Mouse (Mus musculus): ENCODE measurements around the gene Alyref. TPM values are rescaled to one million over a fixed set of nuclear protein-coding genes. Genes with fewer than 3 reads are reported as not detected.

Gene Alyref
- total and polyA plus RNA-seq, 3 experiments = 122 to 505 (median 280) TPM

DNA sequence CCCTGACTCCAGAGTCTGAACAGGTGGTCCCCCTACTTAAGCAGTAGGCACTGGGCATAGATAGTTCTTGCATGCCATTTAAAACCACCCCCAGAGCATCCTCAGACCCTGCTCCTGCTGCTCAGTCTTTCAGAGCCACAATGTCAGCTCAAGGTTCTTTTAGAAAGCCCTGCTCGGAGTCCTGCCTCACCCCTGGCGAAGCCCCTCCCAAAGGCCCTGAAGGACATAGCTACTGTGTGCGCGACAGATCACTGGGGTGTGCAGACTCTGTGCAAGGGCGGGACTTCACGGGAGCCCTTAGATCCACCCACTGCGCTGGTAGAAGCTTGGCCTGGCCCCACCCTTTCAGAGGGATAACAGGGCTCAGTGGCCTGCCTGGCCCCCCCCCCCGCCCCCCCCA is 11.1 kb upstream of the Alyref start:
- ATAC-seq (ENCODE audit: extremely low read depth, insufficient number of reproducible peaks, low FRiP score, poor library complexity, severe bottlenecking) (peak; percentile 52; the same call in 1 of the 2 replicates), DNase-seq (ENCODE audit: low spot score) (no peak)
- Histone ChIP-seq H3K9me3 (replicated peaks) (no peaks in the 10 kb centered on the region), H3K36me3 (replicated peaks) (peaks cover 99% of the 10 kb centered on the region), H3K4me1 (ENCODE audit: insufficient read depth, low read depth, low read length) (peaks cover 52% of the 10 kb centered on the region), H3K4me3 (ENCODE audit: low read depth, low read length) (no peak overlapping the region), H3K27me3 (ENCODE audit: insufficient read depth, low read length) (peaks cover 2% of the 10 kb centered on the region; the same call in 1 of the 2 replicates)
- TF ChIP-seq POLR2AphosphoS5 (IDR thresholded peaks at IDR 0.05; ENCODE audit: insufficient replicate concordance, low read depth, low read length) (no peak), GATA1 (IDR thresholded peaks at IDR 0.05; ENCODE audit: borderline replicate concordance, low read length) (no peak), GATA2 (IDR thresholded peaks at IDR 0.05; ENCODE audit: borderline replicate concordance, low read depth, low read length) (no peak), CTCF (IDR thresholded peaks at IDR 0.05; ENCODE audit: low read depth, low read length) (no peak), TAL1 (conservative IDR thresholded peaks at IDR 0.05; ENCODE audit: low read depth, low read length) (no peak)

DNA sequence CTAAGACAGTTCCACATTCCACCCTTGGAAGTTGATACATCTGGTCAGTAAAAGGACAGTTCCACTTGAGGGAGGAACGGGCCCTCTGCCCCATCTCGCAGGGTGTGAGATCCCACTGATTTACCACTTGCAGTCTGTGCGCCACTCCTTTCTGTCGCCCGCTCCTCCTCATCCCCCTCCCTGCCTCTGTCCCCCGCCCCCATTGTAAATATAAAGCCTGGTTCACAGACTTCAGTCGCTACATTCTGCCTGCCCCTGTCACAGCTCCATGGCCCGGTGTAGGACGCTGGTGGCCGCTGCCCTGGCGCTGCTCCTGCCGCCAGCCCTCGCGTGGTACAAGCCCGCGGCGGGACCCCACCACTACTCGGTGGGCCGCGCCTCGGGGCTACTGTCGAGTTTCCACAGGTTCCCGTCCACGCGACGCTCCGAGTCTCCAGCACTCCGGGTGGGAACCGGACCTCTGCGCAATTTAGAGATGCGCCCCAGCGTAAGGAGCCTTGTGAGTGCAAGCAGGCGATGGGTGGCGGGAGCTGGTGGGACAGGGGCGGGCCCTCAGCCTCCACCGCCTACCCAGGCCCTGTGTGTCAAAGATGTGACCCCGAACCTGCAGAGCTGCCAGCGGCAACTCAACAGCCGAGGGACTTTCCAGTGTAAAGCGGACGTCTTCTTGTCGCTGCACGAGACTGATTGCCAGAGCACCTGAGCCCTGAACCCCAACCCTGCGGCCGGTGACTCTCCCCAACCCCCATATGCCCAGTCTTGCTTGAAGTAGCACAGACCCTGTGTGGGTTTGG is 10.3 kb upstream of the Alyref start, which contains the start of gene Npb:
TSS of gene Npb (plus strand) at position 237 of the 794 bp plus-strand sequence.
- H3K27me3 ChIP-seq (ENCODE audit: insufficient read depth, low read length) = peaks cover 2% of the 10 kb centered on the region; the same call in 1 of the 2 replicates
- peaks cover 99% of the 10 kb centered on the region for H3K36me3 ChIP-seq (replicated peaks)
- no peak within 1 kb of the TSS for H3K4me3 ChIP-seq (ENCODE audit: low read depth, low read length)
- H3K9me3 ChIP-seq (replicated peaks) = no peaks in the 10 kb centered on the region
- DNase-seq (ENCODE audit: low spot score) (no peak), ATAC-seq (ENCODE audit: extremely low read depth, insufficient number of reproducible peaks, low FRiP score, poor library complexity, severe bottlenecking) (no peak)
- TF ChIP-seq GATA2 (IDR thresholded peaks at IDR 0.05; ENCODE audit: borderline replicate concordance, low read depth, low read length) = no peak
- no peak for TF ChIP-seq CTCF (IDR thresholded peaks at IDR 0.05; ENCODE audit: low read depth, low read length)
- TF ChIP-seq GATA1 (IDR thresholded peaks at IDR 0.05; ENCODE audit: borderline replicate concordance, low read length) = no peak
- no peak for TF ChIP-seq TAL1 (conservative IDR thresholded peaks at IDR 0.05; ENCODE audit: low read depth, low read length)
- TF ChIP-seq POLR2AphosphoS5 (IDR thresholded peaks at IDR 0.05; ENCODE audit: insufficient replicate concordance, low read depth, low read length) = no peak
- peaks cover 51% of the 10 kb centered on the region for H3K4me1 ChIP-seq (ENCODE audit: insufficient read depth, low read depth, low read length)

DNA sequence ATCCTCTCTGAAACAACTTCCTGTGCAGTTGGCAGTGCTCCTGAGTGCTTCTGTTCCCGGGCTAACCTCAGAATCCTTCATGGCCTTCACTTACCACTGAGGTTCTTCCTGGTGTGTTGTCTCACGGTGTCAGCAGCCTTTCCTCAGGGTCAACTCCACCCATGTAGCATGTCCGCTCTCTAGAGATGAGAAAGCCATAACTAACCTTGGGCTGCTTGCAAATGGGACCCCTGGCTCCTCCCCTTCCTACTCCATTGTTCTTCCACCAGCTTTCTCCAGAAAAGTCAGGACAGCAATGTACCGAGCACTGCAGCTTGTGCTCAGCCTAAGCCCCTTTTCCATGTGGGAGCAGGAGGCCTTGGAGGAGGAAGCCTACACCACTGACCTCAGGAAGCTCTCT is 8.6 kb upstream of the Alyref start:
- peaks cover 50% of the 10 kb centered on the region for H3K4me1 ChIP-seq (ENCODE audit: insufficient read depth, low read depth, low read length)
- ATAC-seq (ENCODE audit: extremely low read depth, insufficient number of reproducible peaks, low FRiP score, poor library complexity, severe bottlenecking) (no peak), DNase-seq (ENCODE audit: low spot score) (no peak)
- no peaks in the 10 kb centered on the region for H3K27me3 ChIP-seq (ENCODE audit: insufficient read depth, low read length)
- H3K9me3 ChIP-seq (replicated peaks) = no peaks in the 10 kb centered on the region
- H3K4me3 ChIP-seq (ENCODE audit: low read depth, low read length) = no peak overlapping the region
- TF ChIP-seq TAL1 (conservative IDR thresholded peaks at IDR 0.05; ENCODE audit: low read depth, low read length) (no peak), GATA1 (IDR thresholded peaks at IDR 0.05; ENCODE audit: borderline replicate concordance, low read length) (no peak), CTCF (IDR thresholded peaks at IDR 0.05; ENCODE audit: low read depth, low read length) (no peak), GATA2 (IDR thresholded peaks at IDR 0.05; ENCODE audit: borderline replicate concordance, low read depth, low read length) (no peak), POLR2AphosphoS5 (IDR thresholded peaks at IDR 0.05; ENCODE audit: insufficient replicate concordance, low read depth, low read length) (no peak)
- H3K36me3 ChIP-seq (replicated peaks) = peaks cover 99% of the 10 kb centered on the region

DNA sequence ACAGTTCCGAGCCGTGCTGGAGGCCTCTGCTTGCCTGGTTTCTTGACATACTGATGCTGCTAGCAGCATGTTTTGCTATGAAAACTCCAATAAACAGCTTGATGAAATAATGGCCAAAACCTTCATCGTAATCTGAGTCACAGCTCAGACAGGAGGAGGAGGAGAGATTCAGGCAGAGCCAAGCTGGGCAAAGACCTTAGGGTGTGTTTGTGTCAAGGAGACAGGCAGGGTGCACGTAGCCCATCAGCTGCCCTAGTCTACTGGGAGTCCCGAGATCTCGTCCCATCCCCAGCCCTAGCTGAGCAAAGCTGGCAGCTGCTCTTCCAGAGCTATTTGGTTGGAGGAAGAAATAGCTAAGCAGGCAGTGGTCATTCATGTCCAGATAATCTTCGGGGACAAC is 7.5 kb upstream of the Alyref start:
- peaks cover 53% of the 10 kb centered on the region for H3K4me1 ChIP-seq (ENCODE audit: insufficient read depth, low read depth, low read length)
- H3K36me3 ChIP-seq (replicated peaks) = peaks cover 98% of the 10 kb centered on the region
- no peak for TF ChIP-seq TAL1 (conservative IDR thresholded peaks at IDR 0.05; ENCODE audit: low read depth, low read length)
- H3K9me3 ChIP-seq (replicated peaks) = no peaks in the 10 kb centered on the region
- DNase-seq (ENCODE audit: low spot score) = no peak
- H3K27me3 ChIP-seq (ENCODE audit: insufficient read depth, low read length) = no peaks in the 10 kb centered on the region
- no peak overlapping the region for H3K4me3 ChIP-seq (ENCODE audit: low read depth, low read length)
- no peak for ATAC-seq (ENCODE audit: extremely low read depth, insufficient number of reproducible peaks, low FRiP score, poor library complexity, severe bottlenecking)

GRCm38 (mm10) chr11:120603545-120603944 is 5.4 kb upstream of the Alyref start:
- DNase-seq (ENCODE audit: low spot score) = no peak
- no peak overlapping the region for H3K4me3 ChIP-seq (ENCODE audit: low read depth, low read length)
- no peak for ATAC-seq (ENCODE audit: extremely low read depth, insufficient number of reproducible peaks, low FRiP score, poor library complexity, severe bottlenecking)
- peaks cover 87% of the 10 kb centered on the region for H3K36me3 ChIP-seq (replicated peaks)
- H3K27me3 ChIP-seq (ENCODE audit: insufficient read depth, low read length) = no peaks in the 10 kb centered on the region
- no peak for TF ChIP-seq GATA2 (IDR thresholded peaks at IDR 0.05; ENCODE audit: borderline replicate concordance, low read depth, low read length)
- no peak for TF ChIP-seq GATA1 (IDR thresholded peaks at IDR 0.05; ENCODE audit: borderline replicate concordance, low read length)
- no peak for TF ChIP-seq CTCF (IDR thresholded peaks at IDR 0.05; ENCODE audit: low read depth, low read length)
- no peak for TF ChIP-seq TAL1 (conservative IDR thresholded peaks at IDR 0.05; ENCODE audit: low read depth, low read length)
- no peak for TF ChIP-seq POLR2AphosphoS5 (IDR thresholded peaks at IDR 0.05; ENCODE audit: insufficient replicate concordance, low read depth, low read length)
- H3K9me3 ChIP-seq (replicated peaks) = no peaks in the 10 kb centered on the region
- peaks cover 54% of the 10 kb centered on the region for H3K4me1 ChIP-seq (ENCODE audit: insufficient read depth, low read depth, low read length)

DNA sequence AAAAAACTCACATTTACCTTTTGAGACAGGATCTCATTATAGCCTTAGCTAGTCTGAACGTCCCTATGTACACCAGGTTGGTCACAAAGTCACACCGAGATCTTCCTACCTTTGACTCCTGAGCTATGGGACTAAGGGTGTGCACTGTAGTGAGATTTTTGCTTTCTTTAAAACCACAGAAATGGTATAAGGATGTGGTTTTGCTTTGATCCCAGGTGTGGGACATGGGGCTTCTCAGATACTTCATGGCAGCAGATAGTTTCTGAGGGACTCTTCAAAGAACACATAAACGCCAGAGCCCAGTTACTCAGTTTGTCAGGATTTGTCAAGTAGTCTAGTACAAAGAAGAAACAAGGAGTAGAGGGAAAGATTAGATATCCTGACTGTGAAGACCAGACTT is 2.6 kb upstream of the Alyref start:
- no peaks in the 10 kb centered on the region for H3K9me3 ChIP-seq (replicated peaks)
- DNase-seq (ENCODE audit: low spot score) (no peak), ATAC-seq (ENCODE audit: extremely low read depth, insufficient number of reproducible peaks, low FRiP score, poor library complexity, severe bottlenecking) (no peak)
- no peaks in the 10 kb centered on the region for H3K27me3 ChIP-seq (ENCODE audit: insufficient read depth, low read length)
- peaks cover 78% of the 10 kb centered on the region for H3K36me3 ChIP-seq (replicated peaks)
- H3K4me1 ChIP-seq (ENCODE audit: insufficient read depth, low read depth, low read length) = peaks cover 59% of the 10 kb centered on the region
- no peak overlapping the region for H3K4me3 ChIP-seq (ENCODE audit: low read depth, low read length)
- TF ChIP-seq GATA1 (IDR thresholded peaks at IDR 0.05; ENCODE audit: borderline replicate concordance, low read length) (no peak), TAL1 (conservative IDR thresholded peaks at IDR 0.05; ENCODE audit: low read depth, low read length) (no peak), GATA2 (IDR thresholded peaks at IDR 0.05; ENCODE audit: borderline replicate concordance, low read depth, low read length) (no peak), POLR2AphosphoS5 (IDR thresholded peaks at IDR 0.05; ENCODE audit: insufficient replicate concordance, low read depth, low read length) (no peak), CTCF (IDR thresholded peaks at IDR 0.05; ENCODE audit: low read depth, low read length) (no peak)
